In genomic region chr8:84815547-84815946, GRCm38 (mm10) we compare ENCODE assay signal across 8 mouse cellular contexts. TPM values are rescaled to one million over a fixed set of nuclear protein-coding genes. Genes with fewer than 3 reads are reported as not detected.
DNase-seq lines count a peak whose midpoint lies in the region; ATAC-seq and TF ChIP-seq lines count a peak whose summit lies in the region.

No protein-coding gene starts in this region.

- H3K9me3 ChIP-seq in embryonic facial prominence, embryonic 14.5 days (ENCODE audit: control insufficient read depth, low read length), result no peaks in the 10 kb centered on the region
- H3K9me3 ChIP-seq in kidney, embryonic 14.5 days (ENCODE audit: control insufficient read depth, low read length), result no peaks in the 10 kb centered on the region
- no peaks in the 10 kb centered on the region for H3K9me3 ChIP-seq in limb, embryonic 14.5 days (ENCODE audit: control insufficient read depth, low read length)
- H3K9me3 ChIP-seq in midbrain, embryonic 16.5 days (replicated peaks; ENCODE audit: control insufficient read depth, low read length, poor library complexity, severe bottlenecking), result no peaks in the 10 kb centered on the region

- no peaks in the 10 kb centered on the region for H3K36me3 ChIP-seq in embryonic facial prominence, embryonic 14.5 days (ENCODE audit: control insufficient read depth, insufficient read depth, low read length)
- H3K36me3 ChIP-seq in kidney, embryonic 14.5 days (ENCODE audit: control insufficient read depth, insufficient read depth, low read length), result no peaks in the 10 kb centered on the region
- H3K36me3 ChIP-seq in limb, embryonic 14.5 days (ENCODE audit: control insufficient read depth, insufficient read depth, low read length), result no peaks in the 10 kb centered on the region
- H3K36me3 ChIP-seq in midbrain, embryonic 16.5 days (ENCODE audit: control insufficient read depth, insufficient read depth, low read length), result no peaks in the 10 kb centered on the region

- WGBS in embryonic facial prominence, embryonic 14.5 days, result 11% methylated on average over 9 of the region's 9 CpGs
- WGBS in kidney, embryonic 14.5 days, result 9% methylated on average over 9 of the region's 9 CpGs
- WGBS in limb, embryonic 14.5 days, result 10% methylated on average over 9 of the region's 9 CpGs
- 10% methylated on average over 9 of the region's 9 CpGs for WGBS in midbrain, embryonic 16.5 days

- H3K4me3 ChIP-seq in embryonic facial prominence, embryonic 14.5 days (ENCODE audit: low read depth, low read length), result no peak overlapping the region
- no peak overlapping the region for H3K4me3 ChIP-seq in kidney, embryonic 14.5 days (ENCODE audit: low read length)
- no peak overlapping the region for H3K4me3 ChIP-seq in limb, embryonic 14.5 days (replicated peaks; ENCODE audit: low read length)
- H3K4me3 ChIP-seq in midbrain, embryonic 16.5 days (ENCODE audit: low read depth, low read length), result no peak overlapping the region

- TF ChIP-seq POLR2A in limb, embryonic 14.5 days (IDR thresholded peaks at IDR 0.05; ENCODE audit: borderline replicate concordance, extremely low read depth, insufficient read depth, insufficient read length), result no peak

- no peak overlapping the region for H3K9ac ChIP-seq in embryonic facial prominence, embryonic 14.5 days (ENCODE audit: low read depth, low read length)
- H3K9ac ChIP-seq in kidney, embryonic 14.5 days (ENCODE audit: low read depth, low read length), result no peak overlapping the region
- H3K9ac ChIP-seq in limb, embryonic 14.5 days (ENCODE audit: low read depth, low read length, severe bottlenecking), result no peak overlapping the region
- H3K9ac ChIP-seq in midbrain, embryonic 16.5 days (ENCODE audit: low read depth, low read length), result no peak overlapping the region

- peaks cover 8% of the 10 kb centered on the region for H3K4me1 ChIP-seq in embryonic facial prominence, embryonic 14.5 days (ENCODE audit: control insufficient read depth, insufficient read depth, low read length)
- H3K4me1 ChIP-seq in kidney, embryonic 14.5 days (ENCODE audit: control insufficient read depth, insufficient read depth, low read length), result 0 out of 2 replicates have a peak, but pooled peaks cover 5% of the 10 kb centered on the region
- peaks cover 9% of the 10 kb centered on the region; the same call in 1 of the 2 replicates for H3K4me1 ChIP-seq in limb, embryonic 14.5 days (ENCODE audit: control insufficient read depth, insufficient read depth, low read length)
- peaks cover 15% of the 10 kb centered on the region for H3K4me1 ChIP-seq in midbrain, embryonic 16.5 days (ENCODE audit: control insufficient read depth, insufficient read depth, low read length)

- no peak overlapping the region for H3K27ac ChIP-seq in embryonic facial prominence, embryonic 14.5 days (replicated peaks; ENCODE audit: low read depth, low read length)
- H3K27ac ChIP-seq in kidney, embryonic 14.5 days (ENCODE audit: low read depth, low read length), result no peak overlapping the region
- H3K27ac ChIP-seq in limb, embryonic 14.5 days (replicated peaks; ENCODE audit: low read depth, low read length), result no peak overlapping the region
- H3K27ac ChIP-seq in midbrain, embryonic 16.5 days (ENCODE audit: low read length), result peak overlapping the region; percentile 41; the same call in 1 of the 2 replicates

- peaks cover 4% of the 10 kb centered on the region for H3K27me3 ChIP-seq in embryonic facial prominence, embryonic 14.5 days (replicated peaks; ENCODE audit: control insufficient read depth, insufficient read depth, low read length)
- peaks cover 21% of the 10 kb centered on the region for H3K27me3 ChIP-seq in kidney, embryonic 14.5 days (ENCODE audit: control insufficient read depth, insufficient read depth, low read length)
- no peaks in the 10 kb centered on the region for H3K27me3 ChIP-seq in limb, embryonic 14.5 days (ENCODE audit: control insufficient read depth, insufficient read depth, low read length)
- H3K27me3 ChIP-seq in midbrain, embryonic 16.5 days (ENCODE audit: control insufficient read depth, insufficient read depth, low read depth, low read length), result peaks cover 4% of the 10 kb centered on the region; the same call in 1 of the 2 replicates

- ATAC-seq in embryonic facial prominence, embryonic 14.5 days (ENCODE audit: low read depth), result peak; percentile 71
- peak; percentile 69 for ATAC-seq in kidney, embryonic 14.5 days (ENCODE audit: low FRiP score, low TSS enrichment)
- peak; percentile 72 for ATAC-seq in limb, embryonic 14.5 days (ENCODE audit: low FRiP score, low read depth)
- peak; percentile 47; the same call in 1 of the 2 replicates for ATAC-seq in midbrain, embryonic 16.5 days

- DNase-seq in A20 (ENCODE audit: low read depth, low spot score), result peak; percentile 89
- peak; percentile 93 to 99 for DNase-seq in adrenal gland, postnatal 4 days (ENCODE audit: low spot score in 2 of 2)
- DNase-seq in embryonic facial prominence, embryonic 14.5 days (ENCODE audit: low spot score), result peak; percentile 87
- peak; percentile 91 to 95 for DNase-seq in heart, adult 9 months (ENCODE audit: low spot score in 2 of 2)
- peak; percentile 79 for DNase-seq in limb, embryonic 14.5 days (ENCODE audit: low spot score)
- peak; percentile 82 to 97 for DNase-seq in spleen, adult 18-20 months

- no peak overlapping the region for H3K4me2 ChIP-seq in embryonic facial prominence, embryonic 14.5 days (ENCODE audit: low read depth, low read length)
- H3K4me2 ChIP-seq in kidney, embryonic 14.5 days (replicated peaks; ENCODE audit: low read depth, low read length), result no peak overlapping the region
- no peak overlapping the region for H3K4me2 ChIP-seq in limb, embryonic 14.5 days (replicated peaks; ENCODE audit: low read depth, low read length, severe bottlenecking)
- no peak overlapping the region for H3K4me2 ChIP-seq in midbrain, embryonic 16.5 days (ENCODE audit: low read length)

RNA-seq across cellular contexts. Expression of gene Dand5, which starts 7.1 kb away (rescaled TPM):
- total RNA-seq in adrenal gland, postnatal 4 days (2021), result 1 to 10 TPM; 5.7 to 6.7 TPM
- polyA plus RNA-seq in embryonic facial prominence, embryonic 14.5 days (2014; fragmentation: Nextera tagmentation; extraction: Ambion mirVana), result 5.8 and 6.8 TPM in 2 replicates
- 5.9 and 6.0 TPM in 2 replicates for polyA plus RNA-seq in kidney, embryonic 14.5 days (2014; fragmentation: Nextera tagmentation; extraction: Ambion mirVana)
- polyA plus RNA-seq in limb, embryonic 14.5 days (2012; rRNA removed), result 5.7 and 5.9 TPM in 2 replicates
- polyA plus RNA-seq in limb, embryonic 14.5 days (2014; fragmentation: Nextera tagmentation; extraction: Ambion mirVana), result 6.4 and 6.9 TPM in 2 replicates
- polyA plus RNA-seq in midbrain, embryonic 16.5 days (2015; fragmentation: Nextera tagmentation; extraction: Ambion mirVana), result 11.7 and 12.4 TPM in 2 replicates

RNA-seq across cellular contexts. Expression of gene Nfix, which starts 15.4 kb away (rescaled TPM):
- total RNA-seq in adrenal gland, postnatal 4 days (2021), result 100 to 1,000 TPM; 134 to 137 TPM
- 64.0 and 67.4 TPM in 2 replicates for polyA plus RNA-seq in embryonic facial prominence, embryonic 14.5 days (2014; fragmentation: Nextera tagmentation; extraction: Ambion mirVana)
- polyA plus RNA-seq in kidney, embryonic 14.5 days (2014; fragmentation: Nextera tagmentation; extraction: Ambion mirVana), result 9.4 and 10.9 TPM in 2 replicates
- 81.2 and 97.7 TPM in 2 replicates for polyA plus RNA-seq in limb, embryonic 14.5 days (2012; rRNA removed)
- polyA plus RNA-seq in limb, embryonic 14.5 days (2014; fragmentation: Nextera tagmentation; extraction: Ambion mirVana), result 100 and 108 TPM in 2 replicates
- polyA plus RNA-seq in midbrain, embryonic 16.5 days (2015; fragmentation: Nextera tagmentation; extraction: Ambion mirVana), result 44.1 and 55.4 TPM in 2 replicates

RNA-seq across cellular contexts. Expression of gene Gadd45gip1, which starts 15.8 kb away (rescaled TPM):
- 10 to 100 TPM; 46.9 to 48.0 TPM for total RNA-seq in adrenal gland, postnatal 4 days (2021)
- 41.3 and 41.5 TPM in 2 replicates for polyA plus RNA-seq in embryonic facial prominence, embryonic 14.5 days (2014; fragmentation: Nextera tagmentation; extraction: Ambion mirVana)
- polyA plus RNA-seq in kidney, embryonic 14.5 days (2014; fragmentation: Nextera tagmentation; extraction: Ambion mirVana), result 49.2 and 54.2 TPM in 2 replicates
- 39.8 and 45.6 TPM in 2 replicates for polyA plus RNA-seq in limb, embryonic 14.5 days (2012; rRNA removed)
- polyA plus RNA-seq in limb, embryonic 14.5 days (2014; fragmentation: Nextera tagmentation; extraction: Ambion mirVana), result 43.2 and 44.9 TPM in 2 replicates
- polyA plus RNA-seq in midbrain, embryonic 16.5 days (2015; fragmentation: Nextera tagmentation; extraction: Ambion mirVana), result 35.0 and 37.4 TPM in 2 replicates

RNA-seq across cellular contexts. Expression of gene Rad23a, which starts 24.9 kb away (rescaled TPM):
- total RNA-seq in adrenal gland, postnatal 4 days (2021), result 10 to 100 TPM; 86.4 to 93.8 TPM
- 109 and 111 TPM in 2 replicates for polyA plus RNA-seq in embryonic facial prominence, embryonic 14.5 days (2014; fragmentation: Nextera tagmentation; extraction: Ambion mirVana)
- 124 and 125 TPM in 2 replicates for polyA plus RNA-seq in kidney, embryonic 14.5 days (2014; fragmentation: Nextera tagmentation; extraction: Ambion mirVana)
- polyA plus RNA-seq in limb, embryonic 14.5 days (2012; rRNA removed), result 82.0 and 82.4 TPM in 2 replicates
- polyA plus RNA-seq in limb, embryonic 14.5 days (2014; fragmentation: Nextera tagmentation; extraction: Ambion mirVana), result 104 and 109 TPM in 2 replicates
- polyA plus RNA-seq in midbrain, embryonic 16.5 days (2015; fragmentation: Nextera tagmentation; extraction: Ambion mirVana), result 80.7 and 85.6 TPM in 2 replicates

RNA-seq across cellular contexts. Expression of gene Calr, which starts 31.2 kb away (rescaled TPM):
- total RNA-seq in adrenal gland, postnatal 4 days (2021), result 100 to 1,000 TPM; 480 to 531 TPM
- polyA plus RNA-seq in embryonic facial prominence, embryonic 14.5 days (2014; fragmentation: Nextera tagmentation; extraction: Ambion mirVana), result 805 and 891 TPM in 2 replicates
- polyA plus RNA-seq in kidney, embryonic 14.5 days (2014; fragmentation: Nextera tagmentation; extraction: Ambion mirVana), result 758 and 944 TPM in 2 replicates
- polyA plus RNA-seq in limb, embryonic 14.5 days (2012; rRNA removed), result 575 and 831 TPM in 2 replicates
- polyA plus RNA-seq in limb, embryonic 14.5 days (2014; fragmentation: Nextera tagmentation; extraction: Ambion mirVana), result 802 and 827 TPM in 2 replicates
- polyA plus RNA-seq in midbrain, embryonic 16.5 days (2015; fragmentation: Nextera tagmentation; extraction: Ambion mirVana), result 662 and 691 TPM in 2 replicates
